Mouse (Mus musculus): ENCODE measurements at regions not wholly inside any gene's neighbourhood (a gene's known extent, or its start where the extent isn't known, plus 50 kb on each side); places are given as distances from the start of the nearest gene placed in this dataset.

DNA sequence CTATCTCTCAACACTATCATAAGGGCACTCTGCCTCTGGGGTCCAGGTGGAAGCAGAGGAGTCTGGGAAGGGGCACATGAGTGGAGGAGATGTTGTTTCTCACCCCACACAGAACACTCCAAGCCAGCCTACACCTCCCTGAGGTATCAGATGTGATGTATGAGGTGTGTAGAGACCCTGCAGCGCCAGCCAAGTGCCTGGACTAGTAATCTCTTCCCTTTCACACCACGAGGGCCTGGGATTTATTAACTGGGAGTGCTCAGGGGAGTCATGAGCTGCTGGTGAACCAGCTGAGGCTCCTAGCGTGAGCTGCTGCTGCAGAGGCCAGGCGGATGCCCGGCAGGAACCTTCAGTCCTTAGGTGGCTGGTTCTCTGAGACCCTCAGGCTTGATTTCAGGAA lies 60.6 kb upstream of the Tle3 start:
- WGBS: 47% methylated on average over 5 of the region's 5 CpGs
- peaks cover 6% of the 10 kb centered on the region for H3K27me3 ChIP-seq (replicated peaks)

DNA sequence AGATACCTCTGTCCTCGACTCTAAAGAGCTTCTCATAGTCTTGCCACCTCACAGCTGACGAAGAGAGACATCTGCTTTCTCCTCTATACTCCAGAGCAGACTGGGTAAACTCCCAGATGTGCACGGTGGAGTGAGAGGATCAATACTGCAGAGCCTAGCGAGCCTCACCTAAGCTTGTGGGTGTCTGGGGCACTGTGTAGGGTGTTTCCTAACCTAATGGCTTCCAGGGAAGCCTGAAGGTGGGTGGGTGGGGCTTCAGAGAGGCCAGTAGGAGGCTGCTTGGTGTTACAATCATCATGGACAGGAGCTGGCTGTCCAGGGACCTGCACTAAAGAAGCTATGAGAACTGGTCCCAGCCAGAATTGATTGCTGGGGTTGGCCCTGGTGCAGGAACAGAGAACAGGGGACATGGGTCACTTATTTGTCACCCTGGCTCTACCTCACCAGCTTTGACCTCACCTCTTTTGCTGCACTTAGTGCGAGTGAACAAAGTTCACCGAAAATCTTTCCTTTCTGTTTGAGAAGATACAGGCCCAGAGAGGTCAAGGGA lies 57.5 kb upstream of the Tle3 start:
- Histone ChIP-seq H3K9ac (no peak overlapping the region), H3K27me3 (replicated peaks) (peaks cover 4% of the 10 kb centered on the region), H3K9me3 (no peaks in the 10 kb centered on the region), H3K36me3 (no peaks in the 10 kb centered on the region), H3K4me1 (replicated peaks) (peaks cover 30% of the 10 kb centered on the region), H3K4me2 (replicated peaks) (no peak overlapping the region), H3K27ac (peak overlapping the region; percentile 24; the same call in 1 of the 2 replicates), H3K4me3 (replicated peaks) (no peak overlapping the region)
- 48% methylated on average over 6 of the region's 6 CpGs for WGBS
- peak; percentile 37 for ATAC-seq

More for the DNA sequence above, 60.6 kb upstream of the Tle3 start:
- Histone ChIP-seq H3K4me3 (replicated peaks) (no peak overlapping the region), H3K9ac (no peak overlapping the region), H3K36me3 (no peaks in the 10 kb centered on the region), H3K9me3 (no peaks in the 10 kb centered on the region), H3K4me2 (replicated peaks) (no peak overlapping the region), H3K27ac (no peak overlapping the region), H3K4me1 (replicated peaks) (peaks cover 30% of the 10 kb centered on the region)
- ATAC-seq: no peak

DNA sequence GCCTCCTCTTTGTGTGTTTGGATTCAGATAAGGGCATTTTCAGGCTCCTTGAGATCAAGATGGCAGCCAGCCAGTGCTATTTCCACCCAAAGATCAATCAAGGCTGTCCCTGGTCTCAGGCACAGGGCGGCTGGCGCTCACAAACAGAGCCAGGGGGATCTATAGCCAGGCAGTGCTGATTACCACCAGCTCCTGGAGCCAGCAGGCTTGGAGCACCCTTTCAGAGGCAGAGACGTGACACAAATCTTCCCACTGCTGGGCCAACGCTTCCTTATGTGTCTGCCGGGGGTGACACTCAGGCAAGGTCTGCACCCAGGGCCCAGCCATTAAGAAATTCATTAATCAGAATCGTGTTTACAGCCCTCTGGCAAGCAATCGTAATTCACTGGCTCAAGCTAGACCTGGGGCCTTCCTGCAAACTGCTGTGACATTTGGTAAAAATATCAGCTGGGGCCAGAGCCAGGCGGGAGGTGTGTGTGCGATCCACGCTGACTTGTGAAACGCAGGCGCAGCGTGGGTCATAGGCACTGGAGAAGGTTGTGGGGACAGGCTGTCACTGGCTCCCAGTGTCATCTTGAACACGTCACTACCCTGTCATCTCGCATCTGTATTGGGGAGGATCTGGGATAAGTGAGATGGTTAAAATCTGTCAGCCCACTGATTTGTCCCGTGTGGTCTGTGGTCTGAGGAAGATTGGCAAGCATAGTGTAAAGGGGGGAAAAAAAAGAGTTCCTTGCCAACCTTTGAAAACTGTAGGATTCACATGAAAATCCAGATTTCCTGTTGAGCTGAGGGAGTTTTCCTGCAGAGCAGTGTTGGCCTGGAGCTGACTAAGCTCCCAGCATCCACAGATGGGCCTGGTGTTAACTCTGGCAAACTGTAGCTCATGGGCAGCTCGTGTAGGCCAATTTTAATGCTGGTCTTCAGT lies 56.5 kb upstream of the Tle3 start:
- Histone ChIP-seq H3K9me3 (no peaks in the 10 kb centered on the region), H3K4me1 (replicated peaks) (peaks cover 30% of the 10 kb centered on the region), H3K27me3 (replicated peaks) (peaks cover 3% of the 10 kb centered on the region), H3K9ac (no peak overlapping the region), H3K27ac (peak overlapping the region; percentile 24; the same call in 1 of the 2 replicates), H3K4me3 (replicated peaks) (no peak overlapping the region), H3K36me3 (no peaks in the 10 kb centered on the region), H3K4me2 (replicated peaks) (no peak overlapping the region)
- ATAC-seq: peak; percentile 61
- 36% methylated on average over 17 of the region's 17 CpGs for WGBS

DNA sequence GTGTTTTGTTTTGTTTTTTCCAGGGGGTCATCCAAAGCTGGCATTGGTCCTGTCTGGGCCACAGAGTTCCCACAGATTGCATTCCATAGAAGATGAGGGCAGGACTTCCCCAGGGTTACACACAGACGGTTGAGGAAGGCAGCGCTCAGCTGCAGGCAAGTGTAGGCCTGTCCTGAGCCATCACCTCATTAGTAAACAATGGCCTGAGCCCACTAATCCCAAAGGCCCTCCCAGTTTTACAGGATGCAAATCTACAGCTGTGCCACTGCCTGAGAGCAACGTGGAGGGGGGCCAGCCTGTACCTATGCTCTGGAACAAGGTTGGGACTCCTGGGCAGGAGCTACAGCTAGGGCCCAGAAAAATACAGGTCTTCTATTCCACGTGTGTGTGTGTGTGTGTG lies 55.7 kb upstream of the Tle3 start:
- H3K9me3 ChIP-seq: no peaks in the 10 kb centered on the region
- peaks cover 30% of the 10 kb centered on the region for H3K4me1 ChIP-seq (replicated peaks)
- ATAC-seq: no peak

DNA sequence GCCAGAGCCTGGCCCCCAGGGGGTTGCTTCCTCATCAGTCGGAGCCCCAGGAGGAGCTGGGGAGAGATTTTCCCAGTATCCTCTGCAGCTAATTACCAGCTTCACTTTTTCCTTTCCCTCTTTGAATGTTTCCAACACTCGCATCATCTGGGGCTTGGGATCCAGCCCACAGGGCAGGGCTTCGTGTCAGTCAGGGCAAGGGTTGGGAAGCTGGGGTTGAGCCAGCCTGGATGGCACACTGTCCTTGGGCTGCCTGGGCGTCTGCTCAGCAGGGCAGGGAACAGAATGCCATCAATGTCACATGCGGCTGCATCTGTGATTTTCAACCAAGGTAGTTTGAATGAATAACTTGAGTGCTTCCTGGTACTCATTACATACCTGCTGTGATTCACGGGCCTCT lies 52.4 kb upstream of the Tle3 start:
- ATAC-seq: no peak
- H3K4me3 ChIP-seq (replicated peaks): no peak overlapping the region
- WGBS: 69% methylated on average over 6 of the region's 6 CpGs
- no peak overlapping the region for H3K9ac ChIP-seq
- no peak overlapping the region for H3K4me2 ChIP-seq (replicated peaks)
- peaks cover 33% of the 10 kb centered on the region for H3K4me1 ChIP-seq (replicated peaks)
- H3K36me3 ChIP-seq: no peaks in the 10 kb centered on the region
- no peak overlapping the region for H3K27ac ChIP-seq
- no peaks in the 10 kb centered on the region; the same call in 1 of the 2 replicates for H3K27me3 ChIP-seq (replicated peaks)
- no peaks in the 10 kb centered on the region for H3K9me3 ChIP-seq

More for the DNA sequence above, 55.7 kb upstream of the Tle3 start:
- 50% methylated on average over 4 of the region's 4 CpGs for WGBS
- no peak overlapping the region for H3K4me3 ChIP-seq (replicated peaks)
- H3K4me2 ChIP-seq (replicated peaks): no peak overlapping the region
- peaks cover 3% of the 10 kb centered on the region for H3K27me3 ChIP-seq (replicated peaks)
- H3K9ac ChIP-seq: no peak overlapping the region
- no peaks in the 10 kb centered on the region for H3K36me3 ChIP-seq
- H3K27ac ChIP-seq: peak overlapping the region; percentile 32; the same call in 1 of the 2 replicates

DNA sequence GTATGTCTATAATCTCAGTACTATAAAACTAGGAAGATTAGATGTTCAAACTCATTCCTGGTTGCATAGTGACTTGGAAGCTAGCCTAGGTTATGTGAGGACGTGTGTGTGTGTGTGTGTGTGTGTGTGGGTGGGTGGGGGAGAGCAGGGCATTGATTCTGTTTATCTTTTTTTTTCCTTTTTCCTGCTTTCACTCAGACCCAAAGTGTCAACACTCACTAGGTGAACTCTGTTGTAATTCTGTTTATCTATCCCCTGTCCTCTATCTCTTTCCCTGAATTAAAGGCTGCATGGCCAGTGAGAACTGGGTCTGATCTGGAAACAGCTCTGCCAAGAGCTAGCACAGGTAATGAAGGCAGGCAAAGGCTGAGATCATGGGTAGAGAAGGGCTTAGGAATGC lies 50.9 kb upstream of the Tle3 start:
- H3K27me3 ChIP-seq (replicated peaks): no peaks in the 10 kb centered on the region; the same call in 1 of the 2 replicates
- H3K27ac ChIP-seq: no peak overlapping the region
- no peaks in the 10 kb centered on the region for H3K9me3 ChIP-seq
- WGBS: 52% methylated on average over 1 of the region's 1 CpGs
- no peaks in the 10 kb centered on the region for H3K36me3 ChIP-seq
- no peak overlapping the region for H3K4me2 ChIP-seq (replicated peaks)
- no peak overlapping the region for H3K4me3 ChIP-seq (replicated peaks)
- peaks cover 26% of the 10 kb centered on the region for H3K4me1 ChIP-seq (replicated peaks)
- no peak overlapping the region for H3K9ac ChIP-seq
- no peak for ATAC-seq

DNA sequence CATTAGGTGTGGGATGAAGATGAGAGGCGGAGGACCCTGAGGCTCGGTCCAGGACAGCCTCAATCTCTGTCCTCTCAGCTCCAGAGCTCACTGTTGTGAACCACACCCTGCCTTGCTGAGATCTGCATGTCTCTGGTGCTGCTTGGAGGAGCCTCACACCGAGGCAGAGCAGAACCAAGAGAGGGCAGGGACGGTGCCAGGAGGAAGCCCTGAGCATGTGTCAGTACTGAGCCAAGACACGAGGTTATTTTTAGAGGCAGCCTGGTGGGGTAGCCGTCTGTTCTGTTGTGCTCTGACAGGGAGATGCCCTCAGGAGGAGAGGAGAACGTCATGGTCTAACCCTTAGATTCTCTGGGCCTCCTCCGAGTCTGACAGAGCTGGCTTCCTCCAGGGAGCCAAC lies 50.3 kb upstream of the Tle3 start:
- Histone ChIP-seq H3K27ac (no peak overlapping the region), H3K4me3 (replicated peaks) (no peak overlapping the region), H3K27me3 (replicated peaks) (no peaks in the 10 kb centered on the region; the same call in 1 of the 2 replicates), H3K4me1 (replicated peaks) (peaks cover 23% of the 10 kb centered on the region), H3K4me2 (replicated peaks) (no peak overlapping the region), H3K9ac (no peak overlapping the region), H3K36me3 (no peaks in the 10 kb centered on the region), H3K9me3 (no peaks in the 10 kb centered on the region)
- no peak; the same call in 1 of the 2 replicates for ATAC-seq
- WGBS: 53% methylated on average over 8 of the region's 8 CpGs

DNA sequence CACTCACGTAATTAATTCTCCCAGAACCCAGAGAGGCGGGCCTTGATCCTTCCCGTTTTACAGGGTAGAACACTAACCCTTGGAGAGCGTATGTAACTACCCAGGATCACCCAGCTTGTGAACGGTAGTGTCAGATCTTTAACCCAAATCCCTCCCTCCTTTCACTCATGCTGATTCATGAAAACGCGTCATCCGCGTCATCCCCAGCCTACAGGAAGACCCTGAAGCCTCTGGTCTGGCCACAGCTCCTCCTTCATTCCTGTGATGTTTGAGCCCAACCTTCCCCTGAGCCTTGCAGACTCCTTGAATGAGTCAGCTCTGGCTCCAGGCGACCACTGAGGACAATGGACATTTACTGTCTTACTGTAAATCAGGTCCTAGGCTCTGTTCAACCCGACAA lies 49.8 kb upstream of the Tle3 start:
- no peaks in the 10 kb centered on the region for H3K9me3 ChIP-seq
- H3K9ac ChIP-seq: no peak overlapping the region
- no peak overlapping the region for H3K4me3 ChIP-seq (replicated peaks)
- H3K27ac ChIP-seq: no peak overlapping the region
- H3K4me2 ChIP-seq (replicated peaks): no peak overlapping the region
- no peaks in the 10 kb centered on the region for H3K36me3 ChIP-seq
- WGBS: 71% methylated on average over 11 of the region's 11 CpGs
- peaks cover 23% of the 10 kb centered on the region for H3K4me1 ChIP-seq (replicated peaks)
- no peak for ATAC-seq
- no peaks in the 10 kb centered on the region; the same call in 1 of the 2 replicates for H3K27me3 ChIP-seq (replicated peaks)

Measured in intestine, embryonic 15.5 days (tissue).